Mouse (Mus musculus): ENCODE measurements at regions not wholly inside any gene's neighbourhood (a gene's known extent, or its start where the extent isn't known, plus 50 kb on each side); places are given as distances from the start of the nearest gene placed in this dataset.

- DNase-seq = no peak
Measured at GRCm38 (mm10) chr13:101505054-101505453, 263.0 kb downstream of the Pik3r1 start.

DNA sequence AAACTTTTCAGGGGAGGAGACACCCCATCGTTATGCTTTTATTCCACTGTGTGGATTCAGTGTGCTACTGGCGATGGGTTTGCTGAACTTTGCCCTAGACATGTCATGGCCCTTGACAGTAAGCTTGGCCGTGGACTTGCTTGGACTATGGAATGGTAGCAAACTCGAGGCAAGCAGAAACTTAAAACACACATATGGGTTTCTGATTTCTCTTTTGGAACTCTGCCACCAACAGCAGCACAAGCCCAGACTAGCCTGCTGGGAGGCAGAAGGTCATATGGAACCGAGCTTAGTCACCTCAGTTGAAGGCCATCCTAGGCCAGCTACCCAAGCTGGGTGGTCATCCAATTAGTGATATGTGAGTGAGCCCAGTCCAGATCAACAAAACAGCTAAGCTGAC lies 263.8 kb downstream of the Pik3r1 start:
- DNase-seq = peak; percentile 16

DNA sequence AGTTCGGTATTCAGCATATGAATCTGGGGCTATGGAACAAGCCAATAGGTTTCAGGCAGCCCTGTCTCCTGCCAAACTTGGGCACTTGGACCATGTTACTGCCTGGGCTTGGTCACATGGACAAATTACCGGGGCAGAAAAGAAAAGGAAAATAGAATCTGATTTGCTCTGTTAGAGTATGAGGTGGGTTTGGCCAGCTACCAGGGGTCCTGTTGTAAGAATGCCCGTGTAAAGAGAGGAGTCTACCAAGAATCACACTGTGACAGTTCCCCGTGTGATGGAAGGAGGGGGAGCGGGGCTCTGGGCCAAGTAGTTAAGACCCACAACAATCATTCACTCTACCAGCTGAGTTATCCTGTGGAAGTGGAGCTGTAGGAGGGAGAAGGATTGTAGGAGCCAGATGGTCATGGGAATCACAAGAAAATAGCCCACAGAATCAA lies 266.2 kb downstream of the Pik3r1 start:
- DNase-seq = no peak

GRCm38 (mm10) chr13:101501061-101501460 lies 267.0 kb downstream of the Pik3r1 start:
- DNase-seq = no peak

DNA sequence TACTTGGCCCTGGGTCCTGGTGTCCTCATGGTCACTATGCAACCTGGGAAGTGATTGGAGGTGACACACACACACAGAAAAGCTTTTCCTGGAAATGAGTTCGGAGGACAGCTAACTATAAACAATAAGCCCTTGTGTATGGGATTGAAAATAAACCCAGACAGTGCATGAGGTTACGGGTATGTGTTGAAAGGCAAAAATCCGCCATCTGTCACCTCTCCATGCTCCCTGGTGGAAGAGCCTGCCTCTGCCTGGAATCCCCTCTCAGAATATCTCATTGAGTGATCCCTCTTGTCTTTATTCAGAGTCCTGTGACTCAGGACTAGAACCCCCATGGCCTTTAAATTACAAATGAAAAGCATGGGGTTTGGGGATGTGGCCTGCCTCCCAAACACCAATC lies 276.2 kb downstream of the Pik3r1 start:
- DNase-seq = no peak

DNA sequence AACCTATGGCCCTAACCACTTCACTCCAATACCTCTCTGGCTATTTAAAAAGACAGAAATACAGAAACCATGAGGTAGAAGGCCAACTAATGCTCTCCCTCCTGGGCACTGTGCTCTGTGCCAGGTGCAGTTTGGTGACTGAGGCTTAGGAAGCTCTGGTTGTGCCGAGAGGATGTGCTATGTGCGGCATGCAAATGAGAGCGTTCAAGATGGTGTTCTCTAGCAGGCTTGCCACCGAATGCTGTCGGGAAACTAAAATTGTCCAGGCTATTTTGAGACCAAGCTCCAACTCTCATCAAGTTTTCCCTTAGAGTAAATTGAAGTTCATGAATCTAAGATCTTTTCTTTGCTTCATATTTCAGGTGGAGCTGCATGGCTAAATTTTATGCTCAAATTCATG lies 277.1 kb downstream of the Pik3r1 start:
- no peak for DNase-seq

DNA sequence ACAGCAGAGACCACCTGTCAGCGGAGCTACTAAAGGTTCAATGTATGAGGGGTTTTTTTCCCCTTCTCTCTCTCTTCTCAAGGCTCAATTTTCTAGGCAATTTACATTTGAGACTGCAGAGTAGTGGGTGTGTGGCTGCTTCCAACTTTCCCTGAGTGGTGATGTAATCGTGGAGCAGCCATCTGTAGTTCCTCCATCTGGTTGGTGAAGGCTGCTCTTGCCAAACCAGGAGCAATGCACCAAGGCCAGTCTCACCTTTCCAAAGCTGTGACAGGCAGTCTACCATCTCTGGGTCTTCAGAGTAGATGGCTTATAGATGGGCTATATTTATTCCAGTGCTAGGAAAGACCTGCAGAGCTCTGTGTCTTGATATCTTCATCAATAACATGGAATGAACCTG lies 280.4 kb downstream of the Pik3r1 start:
- DNase-seq = no peak

GRCm38 (mm10) chr13:101485823-101486222 lies 282.2 kb downstream of the Pik3r1 start:
- no peak for DNase-seq

DNA sequence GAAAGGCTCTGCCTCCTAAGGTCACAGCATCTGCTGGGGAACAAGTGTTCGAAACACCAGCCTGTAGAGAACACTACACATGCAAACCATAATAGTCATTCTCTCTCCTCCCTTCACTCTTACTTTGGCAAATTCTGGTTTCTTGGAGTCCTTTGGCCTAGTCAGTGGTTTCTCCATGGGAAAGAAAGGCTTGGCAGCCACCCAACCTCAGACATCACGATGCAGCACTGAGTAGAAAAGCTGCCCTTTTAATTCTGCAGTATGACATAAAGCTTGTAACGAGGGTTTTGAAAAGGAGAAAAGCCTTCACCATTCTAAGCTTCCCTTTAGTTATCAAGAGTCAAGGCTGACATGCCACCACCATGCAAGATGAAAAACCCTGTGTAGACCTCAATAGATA lies 284.2 kb downstream of the Pik3r1 start:
- DNase-seq = peak; percentile 26

DNA sequence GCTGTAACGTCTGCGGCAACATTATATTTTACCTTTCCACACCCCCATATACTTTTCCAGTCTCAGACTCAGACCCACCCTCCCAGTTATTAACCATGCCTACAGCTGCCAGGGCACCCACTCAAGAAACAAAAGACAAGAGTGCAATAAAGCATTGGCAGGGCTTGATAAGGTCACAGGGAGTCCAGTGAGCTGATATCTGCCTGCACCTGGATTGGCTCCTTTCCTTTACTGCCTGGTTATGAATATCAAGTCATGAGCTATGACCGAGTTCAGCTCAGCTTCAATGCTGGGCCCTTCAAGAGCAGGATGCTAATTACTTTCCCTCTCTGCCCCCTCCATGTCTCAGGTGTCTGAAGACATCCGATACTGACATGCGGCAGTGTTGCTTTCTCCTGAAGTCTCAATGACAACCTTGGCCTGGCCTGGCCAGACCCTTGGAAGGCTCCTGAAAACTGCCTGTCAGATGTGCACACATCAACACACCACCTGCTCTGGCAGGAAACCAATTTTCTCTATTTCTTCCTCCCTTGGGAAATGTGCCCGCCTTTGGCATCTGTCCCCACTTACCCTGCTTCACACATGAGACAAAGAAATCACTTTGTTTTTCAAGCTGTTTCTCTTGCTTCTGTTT lies 286.3 kb downstream of the Pik3r1 start:
- DNase-seq = no peak

DNA sequence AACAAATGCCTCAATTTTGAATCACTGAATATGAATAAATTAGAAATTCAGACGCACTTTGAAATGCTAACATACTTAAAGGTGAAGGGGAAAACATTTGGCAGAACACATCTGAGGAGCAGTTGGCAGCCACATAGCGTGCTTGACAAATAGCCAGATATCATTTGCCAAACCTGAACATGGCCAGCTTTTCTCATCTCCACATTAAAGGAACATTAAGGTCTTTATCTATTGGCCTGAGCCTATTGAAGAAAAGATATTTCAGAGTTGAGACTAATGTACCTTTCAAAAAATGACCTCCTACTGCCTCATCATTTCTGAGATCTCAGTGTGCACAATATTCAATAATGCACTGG lies 288.7 kb downstream of the Pik3r1 start:
- DNase-seq = no peak

- no peak for DNase-seq
Measured at GRCm38 (mm10) chr13:101478608-101479296, 289.3 kb downstream of the Pik3r1 start.

GRCm38 (mm10) chr13:101473349-101473748 lies 294.7 kb downstream of the Pik3r1 start:
- DNase-seq = no peak

DNA sequence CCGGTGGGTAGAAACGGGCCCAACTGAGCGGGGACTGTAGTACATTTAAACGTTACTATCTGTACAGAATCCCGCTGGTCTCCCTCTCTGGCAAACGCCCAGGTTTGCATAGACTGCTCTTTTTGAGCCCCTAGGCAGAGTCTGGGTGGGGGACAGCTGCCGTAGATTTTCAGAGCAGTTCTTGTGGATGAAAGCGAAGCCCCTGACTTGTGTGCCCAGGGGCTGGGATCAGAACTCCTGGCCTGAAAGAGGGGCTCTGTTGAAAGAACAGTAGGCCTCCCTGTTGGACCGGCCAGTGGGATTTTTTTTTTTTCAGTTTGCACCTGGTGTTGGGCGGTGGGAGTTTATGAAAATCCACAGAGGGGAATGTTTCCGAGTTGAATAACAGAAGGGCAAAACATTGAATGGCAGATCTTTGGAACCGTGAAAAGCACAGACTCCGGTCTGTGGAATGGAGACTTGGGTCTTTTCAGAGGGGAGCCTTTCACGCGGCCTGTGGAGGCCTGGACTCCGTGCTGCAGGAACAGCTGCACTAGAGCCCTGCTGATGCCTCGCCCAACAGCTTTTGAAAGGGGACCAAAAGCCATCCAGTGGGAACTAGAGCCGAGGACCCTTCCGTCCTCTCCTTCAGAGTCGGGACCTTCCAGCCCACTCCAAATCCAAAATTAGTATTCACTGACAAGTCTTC lies 297.3 kb downstream of the Pik3r1 start:
- no peak for DNase-seq

DNA sequence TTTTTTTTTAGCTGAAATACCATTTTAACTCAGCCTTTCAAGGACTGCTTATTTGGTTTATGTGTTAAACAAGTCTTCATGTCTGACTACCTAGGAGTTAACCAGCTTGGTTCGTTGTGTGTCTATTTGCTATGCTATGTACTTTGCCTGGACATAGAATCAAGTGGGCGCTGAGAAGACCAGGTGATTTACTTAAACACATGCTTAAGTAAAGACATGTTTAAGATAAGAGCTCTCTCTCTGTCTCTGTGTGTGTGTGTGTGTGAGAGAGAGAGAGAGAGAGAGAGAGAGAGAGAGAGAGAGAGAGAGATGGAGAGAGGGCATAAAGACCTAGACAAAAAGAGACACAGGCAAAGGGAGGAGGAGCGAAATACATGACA lies 302.3 kb downstream of the Pik3r1 start:
- DNase-seq = no peak

- peak; percentile 8 for DNase-seq
Measured at GRCm38 (mm10) chr13:101464928-101465747, 302.9 kb downstream of the Pik3r1 start.

- DNase-seq = no peak
Measured at GRCm38 (mm10) chr13:101456926-101457325, 311.1 kb downstream of the Pik3r1 start.

DNA sequence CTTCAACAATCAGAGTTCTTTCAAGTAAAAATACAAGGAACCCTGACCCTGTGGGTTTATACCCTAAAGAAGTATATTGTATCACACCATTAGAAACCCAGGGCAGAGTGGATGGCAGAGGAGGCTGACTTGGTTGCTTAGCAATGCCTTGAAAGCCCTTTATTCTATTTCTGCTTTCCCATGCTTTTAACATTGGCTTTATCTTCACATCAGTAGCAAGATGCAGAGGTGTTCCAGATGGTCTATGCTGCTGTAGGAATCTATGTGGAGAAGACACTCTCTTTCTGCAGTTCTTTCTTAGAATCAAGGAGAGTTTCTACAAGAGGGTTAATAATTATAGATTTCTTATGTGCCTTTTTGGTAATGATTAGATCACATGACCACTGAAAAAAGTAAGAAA lies 313.7 kb downstream of the Pik3r1 start:
- DNase-seq = no peak

GRCm38 (mm10) chr13:101450501-101450900 lies 317.5 kb downstream of the Pik3r1 start:
- no peak for DNase-seq

DNA sequence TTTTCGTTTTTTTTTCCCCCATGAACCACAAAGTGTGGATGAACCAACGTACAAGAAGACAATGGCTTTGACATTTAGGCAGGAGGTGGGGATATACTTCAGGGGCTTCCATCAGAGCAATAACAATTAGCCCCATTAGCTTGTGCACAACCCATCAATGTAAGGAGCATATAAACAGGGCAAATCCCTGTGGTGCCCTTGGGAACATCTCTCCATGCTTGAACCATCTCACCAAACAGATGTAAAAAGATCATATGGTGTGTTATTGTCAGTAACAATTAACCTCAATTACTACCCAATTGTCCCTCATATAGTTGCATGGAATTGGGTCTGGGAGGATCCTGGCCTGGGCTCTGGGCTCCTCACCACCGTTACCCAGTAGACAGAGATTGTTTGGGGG lies 328.5 kb downstream of the Pik3r1 start:
- no peak for DNase-seq

GRCm38 (mm10) chr13:101439041-101439440 lies 329.0 kb downstream of the Pik3r1 start:
- no peak for DNase-seq

DNA sequence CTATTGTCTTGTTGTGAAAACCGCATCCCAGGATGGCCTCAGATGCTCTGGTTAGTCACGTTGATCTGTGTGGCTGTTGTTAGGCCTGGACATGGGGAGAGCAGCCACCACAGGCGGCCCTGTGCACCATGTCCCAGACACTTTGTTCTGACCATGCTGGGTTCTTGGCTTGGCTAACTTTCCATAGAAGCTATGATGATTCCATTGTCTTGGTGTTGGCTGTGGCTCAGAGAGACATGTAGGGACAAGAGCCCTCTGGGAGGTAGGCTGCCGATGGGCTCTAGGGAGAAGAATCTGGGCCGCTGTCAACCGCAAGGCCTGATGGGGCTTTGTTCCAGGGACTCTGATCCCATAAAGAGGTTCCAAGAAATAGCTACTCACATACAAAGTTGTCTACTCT lies 334.9 kb downstream of the Pik3r1 start:
- DNase-seq = no peak
